Mouse (Mus musculus): Measurements from ENCODE around the gene Bin2. TPM values are rescaled to one million over a fixed set of nuclear protein-coding genes. Genes with fewer than 3 reads are reported as not detected.

Bin2 gene
- polyA plus RNA-seq, 1 experiment = 1.8 TPM

- DNase-seq (ENCODE audit: low read depth) = no peak
- TF ChIP-seq POLR2A (IDR thresholded peaks at IDR 0.05; ENCODE audit: borderline replicate concordance, extremely low read depth, insufficient read depth, insufficient read length, poor library complexity, severe bottlenecking) (no peak), CTCF (IDR thresholded peaks at IDR 0.05; ENCODE audit: borderline replicate concordance, extremely low read depth, insufficient read depth, insufficient read length) (no peak)
These were observed 1.3 kb downstream of the Bin2 start for GRCm38 (mm10) chr15:100667871-100668545.

GRCm38 (mm10) chr15:100667420-100667819 lies 1.9 kb downstream of the Bin2 start:
- DNase-seq (ENCODE audit: low read depth) = no peak
- TF ChIP-seq CTCF (IDR thresholded peaks at IDR 0.05; ENCODE audit: borderline replicate concordance, extremely low read depth, insufficient read depth, insufficient read length) = no peak
- no peak for TF ChIP-seq POLR2A (IDR thresholded peaks at IDR 0.05; ENCODE audit: borderline replicate concordance, extremely low read depth, insufficient read depth, insufficient read length, poor library complexity, severe bottlenecking)

- TF ChIP-seq POLR2A (IDR thresholded peaks at IDR 0.05; ENCODE audit: borderline replicate concordance, extremely low read depth, insufficient read depth, insufficient read length, poor library complexity, severe bottlenecking) (no peak), CTCF (IDR thresholded peaks at IDR 0.05; ENCODE audit: borderline replicate concordance, extremely low read depth, insufficient read depth, insufficient read length) (no peak)
- DNase-seq (ENCODE audit: low read depth) = no peak
These were observed 2.5 kb downstream of the Bin2 start for GRCm38 (mm10) chr15:100666851-100667250.

- TF ChIP-seq CTCF (IDR thresholded peaks at IDR 0.05; ENCODE audit: borderline replicate concordance, extremely low read depth, insufficient read depth, insufficient read length) (no peak), POLR2A (IDR thresholded peaks at IDR 0.05; ENCODE audit: borderline replicate concordance, extremely low read depth, insufficient read depth, insufficient read length, poor library complexity, severe bottlenecking) (no peak)
- DNase-seq (ENCODE audit: low read depth) = peak; percentile 18
These were observed 3.1 kb downstream of the Bin2 start for GRCm38 (mm10) chr15:100666219-100666696.

- peak; percentile 31 for DNase-seq (ENCODE audit: low read depth)
- TF ChIP-seq CTCF (IDR thresholded peaks at IDR 0.05; ENCODE audit: borderline replicate concordance, extremely low read depth, insufficient read depth, insufficient read length) (no peak), POLR2A (IDR thresholded peaks at IDR 0.05; ENCODE audit: borderline replicate concordance, extremely low read depth, insufficient read depth, insufficient read length, poor library complexity, severe bottlenecking) (no peak)
These were observed 3.7 kb downstream of the Bin2 start for GRCm38 (mm10) chr15:100665411-100666218.

GRCm38 (mm10) chr15:100664813-100665274 lies 4.5 kb downstream of the Bin2 start:
- TF ChIP-seq POLR2A (IDR thresholded peaks at IDR 0.05; ENCODE audit: borderline replicate concordance, extremely low read depth, insufficient read depth, insufficient read length, poor library complexity, severe bottlenecking) (no peak), CTCF (IDR thresholded peaks at IDR 0.05; ENCODE audit: borderline replicate concordance, extremely low read depth, insufficient read depth, insufficient read length) (no peak)

GRCm38 (mm10) chr15:100660805-100661204 lies 8.5 kb downstream of the Bin2 start:
- no peak for DNase-seq (ENCODE audit: low read depth)
- TF ChIP-seq POLR2A (IDR thresholded peaks at IDR 0.05; ENCODE audit: borderline replicate concordance, extremely low read depth, insufficient read depth, insufficient read length, poor library complexity, severe bottlenecking) = no peak
- TF ChIP-seq CTCF (IDR thresholded peaks at IDR 0.05; ENCODE audit: borderline replicate concordance, extremely low read depth, insufficient read depth, insufficient read length) = no peak

More at GRCm38 (mm10) chr15:100664813-100665274, 4.5 kb downstream of the Bin2 start:
- no peak for DNase-seq (ENCODE audit: low read depth)

GRCm38 (mm10) chr15:100660306-100660705 lies 9.0 kb downstream of the Bin2 start:
- TF ChIP-seq POLR2A (IDR thresholded peaks at IDR 0.05; ENCODE audit: borderline replicate concordance, extremely low read depth, insufficient read depth, insufficient read length, poor library complexity, severe bottlenecking) (no peak), CTCF (IDR thresholded peaks at IDR 0.05; ENCODE audit: borderline replicate concordance, extremely low read depth, insufficient read depth, insufficient read length) (no peak)
- DNase-seq (ENCODE audit: low read depth) = no peak

- no peak for TF ChIP-seq CTCF (IDR thresholded peaks at IDR 0.05; ENCODE audit: borderline replicate concordance, extremely low read depth, insufficient read depth, insufficient read length)
- TF ChIP-seq POLR2A (IDR thresholded peaks at IDR 0.05; ENCODE audit: borderline replicate concordance, extremely low read depth, insufficient read depth, insufficient read length, poor library complexity, severe bottlenecking) = no peak
- DNase-seq (ENCODE audit: low read depth) = no peak
These were observed 14.2 kb downstream of the Bin2 start for GRCm38 (mm10) chr15:100655201-100655600.

- no peak for TF ChIP-seq POLR2A (IDR thresholded peaks at IDR 0.05; ENCODE audit: borderline replicate concordance, extremely low read depth, insufficient read depth, insufficient read length, poor library complexity, severe bottlenecking)
- no peak for TF ChIP-seq CTCF (IDR thresholded peaks at IDR 0.05; ENCODE audit: borderline replicate concordance, extremely low read depth, insufficient read depth, insufficient read length)
- DNase-seq (ENCODE audit: low read depth) = no peak
These were observed 15.1 kb downstream of the Bin2 start for GRCm38 (mm10) chr15:100654271-100654670.

GRCm38 (mm10) chr15:100651610-100652009 lies 17.7 kb downstream of the Bin2 start:
- TF ChIP-seq CTCF (IDR thresholded peaks at IDR 0.05; ENCODE audit: borderline replicate concordance, extremely low read depth, insufficient read depth, insufficient read length) = no peak
- no peak for TF ChIP-seq POLR2A (IDR thresholded peaks at IDR 0.05; ENCODE audit: borderline replicate concordance, extremely low read depth, insufficient read depth, insufficient read length, poor library complexity, severe bottlenecking)
- DNase-seq (ENCODE audit: low read depth) = no peak

All from brain, embryonic 14.5 days (tissue).